Mouse (Mus musculus): ENCODE measurements at regions not wholly inside any gene's neighbourhood (a gene's known extent, or its start where the extent isn't known, plus 50 kb on each side); places are given as distances from the start of the nearest gene placed in this dataset.

DNA sequence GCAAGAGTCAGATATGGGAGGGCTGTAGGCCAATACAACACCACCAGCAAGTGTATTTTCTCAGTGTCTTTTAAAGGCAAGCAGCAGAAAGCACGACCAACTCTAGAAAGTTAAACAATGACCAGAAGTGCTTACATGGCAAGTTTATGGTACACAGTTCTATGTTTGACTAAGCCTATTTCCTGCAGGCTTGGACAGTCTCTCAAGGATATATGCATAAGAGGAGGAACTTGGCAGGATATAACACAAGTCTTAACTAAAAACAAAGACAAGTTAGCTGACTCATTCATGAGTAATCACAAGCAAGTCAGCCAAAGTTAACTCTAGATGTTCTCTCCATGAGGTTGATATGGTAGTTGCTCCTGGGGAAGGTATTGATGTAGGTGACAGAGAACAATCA lies 201.3 kb downstream of the Mbip start:
- Histone ChIP-seq H3K36me3 (ENCODE audit: control insufficient read depth, insufficient read depth, low read length) (no peaks in the 10 kb centered on the region), H3K4me3 (no peak overlapping the region), H3K27ac (no peak overlapping the region), H3K27me3 (ENCODE audit: control insufficient read depth, insufficient read depth, low read length) (no peaks in the 10 kb centered on the region), H3K4me1 (ENCODE audit: control insufficient read depth, insufficient read depth, low read length) (no peaks in the 10 kb centered on the region), H3K9ac (ENCODE audit: low read depth, low read length) (no peak overlapping the region), H3K79me2 (replicated peaks; ENCODE audit: control insufficient read depth, insufficient read depth, low read length) (no peaks in the 10 kb centered on the region)
- WGBS, result 30% methylated on average over 1 of the region's 1 CpGs
- no peak for DNase-seq
- TF ChIP-seq CTCF (IDR thresholded peaks at IDR 0.05) (no peak), POLR2A (IDR thresholded peaks at IDR 0.05; ENCODE audit: insufficient read depth, low read depth, low read length) (no peak), EP300 (IDR thresholded peaks at IDR 0.05; ENCODE audit: insufficient read depth, low read depth, low read length) (no peak)
- intact Hi-C loops (cut with DNase I), result no loop called here

- WGBS, result 45% methylated on average over 2 of the region's 2 CpGs
- DNase-seq, result no peak
- intact Hi-C loops (cut with DNase I), result no loop called here
- no peaks in the 10 kb centered on the region for H3K27me3 ChIP-seq (ENCODE audit: control insufficient read depth, insufficient read depth, low read length)
- no peaks in the 10 kb centered on the region for H3K79me2 ChIP-seq (replicated peaks; ENCODE audit: control insufficient read depth, insufficient read depth, low read length)
- H3K9ac ChIP-seq (ENCODE audit: low read depth, low read length), result no peak overlapping the region
- no peak for TF ChIP-seq EP300 (IDR thresholded peaks at IDR 0.05; ENCODE audit: insufficient read depth, low read depth, low read length)
- TF ChIP-seq POLR2A (IDR thresholded peaks at IDR 0.05; ENCODE audit: insufficient read depth, low read depth, low read length), result no peak
- TF ChIP-seq CTCF (IDR thresholded peaks at IDR 0.05), result no peak
- no peaks in the 10 kb centered on the region for H3K36me3 ChIP-seq (ENCODE audit: control insufficient read depth, insufficient read depth, low read length)
- no peak overlapping the region for H3K4me3 ChIP-seq
- H3K27ac ChIP-seq, result no peak overlapping the region
- H3K4me1 ChIP-seq (ENCODE audit: control insufficient read depth, insufficient read depth, low read length), result no peaks in the 10 kb centered on the region
Observed at GRCm38 (mm10) chr12:56143789-56144188, 201.9 kb downstream of the Mbip start.

- intact Hi-C loops (cut with DNase I), result no loop called here
- no peak overlapping the region for H3K4me3 ChIP-seq
- DNase-seq, result no peak
- 82% methylated on average over 4 of the region's 4 CpGs for WGBS
- H3K79me2 ChIP-seq (replicated peaks; ENCODE audit: control insufficient read depth, insufficient read depth, low read length), result no peaks in the 10 kb centered on the region
- no peaks in the 10 kb centered on the region for H3K27me3 ChIP-seq (ENCODE audit: control insufficient read depth, insufficient read depth, low read length)
- H3K4me1 ChIP-seq (ENCODE audit: control insufficient read depth, insufficient read depth, low read length), result no peaks in the 10 kb centered on the region
- no peak for TF ChIP-seq EP300 (IDR thresholded peaks at IDR 0.05; ENCODE audit: insufficient read depth, low read depth, low read length)
- no peak for TF ChIP-seq POLR2A (IDR thresholded peaks at IDR 0.05; ENCODE audit: insufficient read depth, low read depth, low read length)
- no peak for TF ChIP-seq CTCF (IDR thresholded peaks at IDR 0.05)
- H3K27ac ChIP-seq, result no peak overlapping the region
- H3K36me3 ChIP-seq (ENCODE audit: control insufficient read depth, insufficient read depth, low read length), result no peaks in the 10 kb centered on the region
- no peak overlapping the region for H3K9ac ChIP-seq (ENCODE audit: low read depth, low read length)
Observed at GRCm38 (mm10) chr12:56114446-56114845, 231.2 kb downstream of the Mbip start.

- H3K4me1 ChIP-seq (ENCODE audit: control insufficient read depth, insufficient read depth, low read length), result no peaks in the 10 kb centered on the region
- no peak overlapping the region for H3K9ac ChIP-seq (ENCODE audit: low read depth, low read length)
- H3K4me3 ChIP-seq, result no peak overlapping the region
- no peaks in the 10 kb centered on the region for H3K36me3 ChIP-seq (ENCODE audit: control insufficient read depth, insufficient read depth, low read length)
- H3K79me2 ChIP-seq (replicated peaks; ENCODE audit: control insufficient read depth, insufficient read depth, low read length), result no peaks in the 10 kb centered on the region
- H3K27me3 ChIP-seq (ENCODE audit: control insufficient read depth, insufficient read depth, low read length), result no peaks in the 10 kb centered on the region
- H3K27ac ChIP-seq, result no peak overlapping the region
- intact Hi-C loops (cut with DNase I), result no loop called here
- no peak for DNase-seq
- TF ChIP-seq POLR2A (IDR thresholded peaks at IDR 0.05; ENCODE audit: insufficient read depth, low read depth, low read length) (no peak), EP300 (IDR thresholded peaks at IDR 0.05; ENCODE audit: insufficient read depth, low read depth, low read length) (no peak), CTCF (IDR thresholded peaks at IDR 0.05) (no peak)
Observed at GRCm38 (mm10) chr12:56081406-56081805, 245.3 kb downstream of the Brms1l start.

DNA sequence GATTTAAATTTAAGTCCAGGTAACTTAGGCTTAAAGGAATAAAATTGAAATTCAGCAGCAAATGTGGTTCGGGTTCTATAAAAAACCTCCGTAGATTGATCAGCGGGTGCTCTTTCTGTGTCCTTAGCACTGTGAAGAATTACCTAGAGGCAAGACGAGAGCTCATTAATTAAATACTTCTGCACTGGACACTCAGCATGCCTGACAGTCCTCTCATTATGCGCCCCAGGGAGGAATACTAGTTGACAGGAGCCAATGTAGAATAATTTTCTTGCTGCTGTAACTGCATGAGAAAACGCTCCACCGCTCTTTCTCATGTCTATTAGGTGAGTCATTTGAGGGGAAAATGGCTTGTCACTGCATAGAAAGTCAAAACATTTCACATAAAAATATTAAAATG lies 228.1 kb downstream of the Brms1l start:
- WGBS, result 90% methylated on average over 7 of the region's 7 CpGs

DNA sequence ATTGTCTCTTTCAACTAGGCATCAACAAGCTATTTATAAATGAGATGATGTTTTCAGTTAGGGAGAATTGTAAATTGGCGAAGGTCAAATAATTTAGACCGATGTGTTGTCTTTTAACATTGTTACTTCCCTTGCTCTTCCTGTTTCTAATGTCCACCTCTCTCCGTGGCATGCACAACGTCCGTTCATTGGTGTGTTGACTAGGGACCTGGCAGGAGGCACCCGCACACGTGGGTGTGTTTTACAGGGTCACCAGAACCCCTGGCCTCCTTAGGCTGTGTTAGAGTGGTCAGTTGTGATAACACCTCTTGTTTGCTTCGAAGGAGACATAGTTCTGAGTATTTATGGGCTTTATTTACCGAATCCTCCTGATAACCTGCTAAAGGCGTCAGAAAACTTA lies 222.8 kb downstream of the Brms1l start:
- no peak overlapping the region for H3K9ac ChIP-seq (ENCODE audit: low read depth, low read length)
- intact Hi-C loops (cut with DNase I), result loop anchor here (1.0 to 5.0 kb wide), 4 partner anchors 348 to 578 kb away; no protein-coding TSS in a partner anchor
- H3K27me3 ChIP-seq (ENCODE audit: control insufficient read depth, insufficient read depth, low read length), result no peaks in the 10 kb centered on the region
- H3K4me1 ChIP-seq (ENCODE audit: control insufficient read depth, insufficient read depth, low read length), result no peaks in the 10 kb centered on the region
- H3K4me3 ChIP-seq, result no peak overlapping the region
- H3K36me3 ChIP-seq (ENCODE audit: control insufficient read depth, insufficient read depth, low read length), result no peaks in the 10 kb centered on the region
- TF ChIP-seq EP300 (IDR thresholded peaks at IDR 0.05; ENCODE audit: insufficient read depth, low read depth, low read length), result no peak
- TF ChIP-seq POLR2A (IDR thresholded peaks at IDR 0.05; ENCODE audit: insufficient read depth, low read depth, low read length), result no peak
- TF ChIP-seq CTCF (IDR thresholded peaks at IDR 0.05), result no peak
- H3K79me2 ChIP-seq (replicated peaks; ENCODE audit: control insufficient read depth, insufficient read depth, low read length), result no peaks in the 10 kb centered on the region
- H3K27ac ChIP-seq, result no peak overlapping the region
- no peak for DNase-seq
- 63% methylated on average over 10 of the region's 10 CpGs for WGBS

More for the DNA sequence above, 228.1 kb downstream of the Brms1l start:
- TF ChIP-seq EP300 (IDR thresholded peaks at IDR 0.05; ENCODE audit: insufficient read depth, low read depth, low read length) (no peak), POLR2A (IDR thresholded peaks at IDR 0.05; ENCODE audit: insufficient read depth, low read depth, low read length) (no peak), CTCF (IDR thresholded peaks at IDR 0.05) (no peak)
- Histone ChIP-seq H3K27me3 (ENCODE audit: control insufficient read depth, insufficient read depth, low read length) (no peaks in the 10 kb centered on the region), H3K4me3 (no peak overlapping the region), H3K27ac (no peak overlapping the region), H3K79me2 (replicated peaks; ENCODE audit: control insufficient read depth, insufficient read depth, low read length) (no peaks in the 10 kb centered on the region), H3K4me1 (ENCODE audit: control insufficient read depth, insufficient read depth, low read length) (no peaks in the 10 kb centered on the region), H3K36me3 (ENCODE audit: control insufficient read depth, insufficient read depth, low read length) (no peaks in the 10 kb centered on the region), H3K9ac (ENCODE audit: low read depth, low read length) (no peak overlapping the region)
- intact Hi-C loops (cut with DNase I), result no loop called here
- DNase-seq, result no peak
